In the genomic region with DNA sequence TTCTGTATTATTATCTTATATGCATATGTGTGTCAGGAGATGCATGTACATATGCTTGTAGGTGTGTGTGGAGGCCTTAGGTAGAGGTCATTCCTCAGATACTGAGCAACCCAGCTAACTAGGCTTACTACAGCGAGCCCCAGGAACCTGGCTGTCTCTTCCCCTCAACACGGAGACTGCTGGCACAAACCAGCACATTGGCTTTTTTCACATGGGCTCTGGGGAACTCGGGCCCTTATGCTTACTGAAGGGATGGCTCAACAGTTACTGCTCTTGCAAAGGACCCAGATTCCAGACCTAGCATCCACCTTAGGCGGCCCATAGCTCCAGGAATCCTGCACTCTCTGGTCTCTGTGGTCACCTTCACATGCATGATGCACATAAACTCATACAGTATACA, we compare ENCODE assay signal across 11 mouse cellular contexts.
DNase-seq lines count a peak whose midpoint lies in the region.
"Had no signal": no experiment of that assay in that cellular context is flagged by ENCODE, and none has a peak within 500 bp of the region (broad histone marks: within the 10 kb centered on the region; RNA-seq: fewer than 3 reads in every experiment).

No protein-coding gene starts in this region.

- peak; percentile 37 to 66 for DNase-seq in cerebellum, postnatal 14 days
- no peak for DNase-seq in cerebellum, adult 18-20 months
- peak; percentile 62 for DNase-seq in heart, adult 11 months
- DNase-seq in heart, postnatal 10 days = no peak
- DNase-seq: adrenal gland, adult 2 months; adrenal gland, postnatal 10 days; adrenal gland, postnatal 25 days; cerebellum, adult 11-12 months; cerebellum, adult 8-10 months; cerebellum, postnatal 36 days; embryo, embryonic 11 days had no signal

- intact Hi-C loops in heart, postnatal 10 days (cut with DNase I) = no loop called here

Comparison
In these comparisons a context has a peak if more than half of its experiments do, and no peak if none do; other contexts are left out.
1. DNase-seq: peak in cerebellum, postnatal 14 days (2 of 2) and heart, adult 11 months (single experiment); none in cerebellum, adult 18-20 months (0 of 2) and heart, postnatal 10 days (0 of 2).